Mouse (Mus musculus) heart, embryonic 12.5 days (tissue): Measurements from ENCODE around the gene Slco1c1. TPM values are rescaled to one million over a fixed set of nuclear protein-coding genes. Genes with fewer than 3 reads are reported as not detected.
A peak's percentile ranks its signal among the peaks of the same experiment; 100 is the strongest.

Source experiments
- ATAC-seq: fragments of 200-750 bp; cut with Nextera tagmentation; 2 replicates; pipeline ENCODE4 v1.8.0; 2017; ENCODE audit warnings: moderate TSS enrichment, moderate library complexity; ENCODE audit not compliant: insufficient number of reproducible peaks, low FRiP score
- H3K27ac ChIP-seq: fragments of 300-500 bp; sonication (generic); 2 replicates; pipeline ENCODE4 v1.5.1; 2016; ENCODE audit warnings: mild to moderate bottlenecking, moderate library complexity; ENCODE audit not compliant: poor library complexity, severe bottlenecking
- H3K27me3 ChIP-seq: fragments of 300-500 bp; sonication (generic); replicated peaks from 2 replicates; pipeline ENCODE4 v1.6.1; 2016; ENCODE audit warnings: mild to moderate bottlenecking, moderate library complexity
- H3K36me3 ChIP-seq: fragments of 300-500 bp; sonication (generic); 2 replicates; pipeline ENCODE4 v1.6.1; 2016; ENCODE audit warnings: mild to moderate bottlenecking, moderate library complexity
- H3K4me1 ChIP-seq: fragments of 300-500 bp; sonication (generic); replicated peaks from 2 replicates; pipeline ENCODE4 v1.6.1; 2016; ENCODE audit warnings: mild to moderate bottlenecking
- H3K4me2 ChIP-seq: fragments of 300-500 bp; sonication (generic); 2 replicates; pipeline ENCODE4 v1.6.1; 2016; ENCODE audit warnings: mild to moderate bottlenecking, moderate library complexity
- H3K4me3 ChIP-seq: fragments of 300-500 bp; sonication (generic); 2 replicates; pipeline ENCODE4 v1.5.1; 2016; ENCODE audit warnings: mild to moderate bottlenecking
- H3K9ac ChIP-seq: fragments of 300-500 bp; sonication (generic); 2 replicates; pipeline ENCODE4 v1.6.1; 2016; ENCODE audit warnings: mild to moderate bottlenecking, moderate library complexity
- H3K9me3 ChIP-seq: fragments of 300-500 bp; sonication (generic); replicated peaks from 2 replicates; pipeline ENCODE4 v1.6.1; 2016; ENCODE audit warnings: mild to moderate bottlenecking, moderate library complexity
- WGBS: fragments of 180-500 bp; shearing (Covaris S2); methylation state at CpG from one replicate; pipeline ENCODE4 v1.1.7; 2016; 5-methylcytosine and 5-hydroxymethylcytosine counted together
- polyA plus RNA-seq: library from polyadenylated mRNA; unstranded; fragments of >200 nt; fragmentation: Nextera tagmentation; extraction: Ambion mirVana; gene quantifications from 2 replicates; pipeline ENCODE4 v1.2.1, GENCODE M21; 2016

Gene Slco1c1
- polyA plus RNA-seq, 1 experiment from 2014 or later: 0.13 TPM

GRCm38 (mm10) chr6:141530865-141531264, 6.7 kb downstream of the Slco1c1 start:
- 74% methylated on average over 6 of the region's 6 CpGs for WGBS
- no peaks in the 10 kb centered on the region for H3K4me1 ChIP-seq
- H3K9me3 ChIP-seq: no peaks in the 10 kb centered on the region
- H3K27ac ChIP-seq: no peak overlapping the region
- H3K4me3 ChIP-seq: no peak overlapping the region
- H3K27me3 ChIP-seq: no peaks in the 10 kb centered on the region
- H3K9ac ChIP-seq: no peak overlapping the region
- no peak overlapping the region for H3K4me2 ChIP-seq
- ATAC-seq: no peak
- no peaks in the 10 kb centered on the region for H3K36me3 ChIP-seq

DNA sequence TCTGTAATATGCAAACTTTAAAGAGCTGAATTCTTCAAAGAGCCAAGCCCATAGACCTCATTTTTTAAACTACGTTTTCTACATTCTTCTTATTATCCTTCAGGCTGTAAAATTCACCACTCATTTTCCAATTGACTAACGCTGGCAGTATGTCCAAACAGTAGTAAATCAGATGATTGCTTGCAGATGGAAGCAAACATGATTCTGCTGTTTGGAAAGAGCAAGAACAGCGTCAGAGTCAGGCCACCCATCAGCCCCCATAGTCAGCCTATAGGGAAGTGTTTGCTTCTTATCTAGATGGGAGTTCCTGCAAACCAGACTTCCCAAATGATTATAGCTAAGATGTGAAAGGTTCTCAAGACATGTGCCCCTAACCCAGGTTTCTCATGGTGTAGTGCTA, 13.1 kb downstream of the Slco1c1 start:
- WGBS: 62% methylated on average over 3 of the region's 3 CpGs
- H3K36me3 ChIP-seq: no peaks in the 10 kb centered on the region
- H3K27me3 ChIP-seq: no peaks in the 10 kb centered on the region
- peaks cover 13% of the 10 kb centered on the region for H3K4me1 ChIP-seq
- no peaks in the 10 kb centered on the region for H3K9me3 ChIP-seq
- no peak for ATAC-seq
- H3K9ac ChIP-seq: no peak overlapping the region
- no peak overlapping the region for H3K4me2 ChIP-seq
- H3K4me3 ChIP-seq: no peak overlapping the region
- H3K27ac ChIP-seq: no peak overlapping the region

GRCm38 (mm10) chr6:141541136-141541535, 17.0 kb downstream of the Slco1c1 start:
- Histone ChIP-seq H3K27me3 (no peaks in the 10 kb centered on the region), H3K9me3 (no peaks in the 10 kb centered on the region), H3K4me2 (no peak overlapping the region), H3K36me3 (no peaks in the 10 kb centered on the region), H3K27ac (peak overlapping the region; percentile 40; the same call in 1 of the 2 replicates), H3K9ac (no peak overlapping the region), H3K4me1 (peaks cover 14% of the 10 kb centered on the region), H3K4me3 (no peak overlapping the region)
- WGBS: 24% methylated on average over 1 of the region's 1 CpGs
- peak; percentile 61; the same call in 1 of the 2 replicates for ATAC-seq

DNA sequence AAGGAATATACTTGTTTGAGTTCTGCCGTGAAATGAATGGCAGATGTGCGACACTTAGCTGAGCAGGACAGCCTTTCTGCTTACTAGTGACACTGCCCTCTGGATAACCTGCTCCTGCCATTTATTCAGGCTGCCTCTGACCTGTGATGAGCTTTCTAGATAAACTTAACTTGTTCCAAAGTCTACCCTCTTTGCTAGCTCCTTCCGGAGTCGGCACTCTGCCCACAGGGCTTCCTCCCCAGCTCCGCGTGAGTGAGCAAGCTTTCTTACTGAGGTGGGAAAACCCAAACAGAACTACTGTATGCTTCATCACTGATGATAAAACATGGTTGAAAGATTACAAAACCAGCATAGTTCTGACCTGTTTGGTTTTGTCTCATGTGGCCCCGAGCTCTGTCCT, 19.2 kb downstream of the Slco1c1 start:
- Histone ChIP-seq H3K27me3 (no peaks in the 10 kb centered on the region), H3K4me2 (no peak overlapping the region), H3K9ac (no peak overlapping the region), H3K27ac (no peak overlapping the region), H3K36me3 (no peaks in the 10 kb centered on the region), H3K9me3 (no peaks in the 10 kb centered on the region), H3K4me3 (no peak overlapping the region), H3K4me1 (peaks cover 14% of the 10 kb centered on the region)
- 79% methylated on average over 7 of the region's 7 CpGs for WGBS
- ATAC-seq: no peak

GRCm38 (mm10) chr6:141558118-141558517, 34.0 kb downstream of the Slco1c1 start:
- H3K27ac ChIP-seq: no peak overlapping the region
- H3K27me3 ChIP-seq: no peaks in the 10 kb centered on the region
- H3K9ac ChIP-seq: no peak overlapping the region
- ATAC-seq: no peak
- no peaks in the 10 kb centered on the region for H3K9me3 ChIP-seq
- no peak overlapping the region for H3K4me2 ChIP-seq
- no peaks in the 10 kb centered on the region for H3K4me1 ChIP-seq
- 89% methylated on average over 1 of the region's 1 CpGs for WGBS
- no peak overlapping the region for H3K4me3 ChIP-seq
- H3K36me3 ChIP-seq: no peaks in the 10 kb centered on the region

DNA sequence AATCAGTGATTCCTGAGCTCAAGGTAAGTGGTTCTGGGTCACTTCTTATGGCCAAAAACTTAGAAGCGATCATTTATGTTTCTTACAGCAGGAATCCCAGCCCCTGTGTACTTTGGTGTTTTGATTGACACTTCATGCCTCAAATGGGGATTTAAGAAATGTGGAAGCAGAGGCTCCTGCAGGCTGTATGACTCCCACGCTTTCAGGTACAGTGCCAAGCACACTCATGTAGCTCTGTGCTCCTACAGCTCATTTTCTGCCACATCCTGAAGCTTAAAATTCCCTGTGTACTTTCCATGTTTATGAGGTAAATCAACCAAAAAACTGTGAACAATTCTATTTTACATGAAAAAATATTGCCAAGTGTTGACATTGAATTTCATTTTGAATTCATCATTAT, 43.2 kb downstream of the Slco1c1 start:
- 75% methylated on average over 2 of the region's 2 CpGs for WGBS

GRCm38 (mm10) chr6:141567852-141568558, 43.8 kb downstream of the Slco1c1 start:
- no peak overlapping the region for H3K9ac ChIP-seq
- no peak overlapping the region for H3K27ac ChIP-seq
- H3K27me3 ChIP-seq: no peaks in the 10 kb centered on the region
- no peak overlapping the region for H3K4me2 ChIP-seq
- no peak for ATAC-seq
- H3K4me3 ChIP-seq: no peak overlapping the region
- no peaks in the 10 kb centered on the region for H3K36me3 ChIP-seq
- H3K9me3 ChIP-seq: no peaks in the 10 kb centered on the region
- 74% methylated on average over 10 of the region's 10 CpGs for WGBS
- no peaks in the 10 kb centered on the region for H3K4me1 ChIP-seq

More for the DNA sequence above, 43.2 kb downstream of the Slco1c1 start:
- no peak overlapping the region for H3K4me3 ChIP-seq
- no peaks in the 10 kb centered on the region for H3K9me3 ChIP-seq
- H3K9ac ChIP-seq: no peak overlapping the region
- H3K27me3 ChIP-seq: no peaks in the 10 kb centered on the region
- H3K4me1 ChIP-seq: no peaks in the 10 kb centered on the region
- ATAC-seq: no peak
- no peaks in the 10 kb centered on the region for H3K36me3 ChIP-seq
- no peak overlapping the region for H3K4me2 ChIP-seq
- no peak overlapping the region for H3K27ac ChIP-seq

DNA sequence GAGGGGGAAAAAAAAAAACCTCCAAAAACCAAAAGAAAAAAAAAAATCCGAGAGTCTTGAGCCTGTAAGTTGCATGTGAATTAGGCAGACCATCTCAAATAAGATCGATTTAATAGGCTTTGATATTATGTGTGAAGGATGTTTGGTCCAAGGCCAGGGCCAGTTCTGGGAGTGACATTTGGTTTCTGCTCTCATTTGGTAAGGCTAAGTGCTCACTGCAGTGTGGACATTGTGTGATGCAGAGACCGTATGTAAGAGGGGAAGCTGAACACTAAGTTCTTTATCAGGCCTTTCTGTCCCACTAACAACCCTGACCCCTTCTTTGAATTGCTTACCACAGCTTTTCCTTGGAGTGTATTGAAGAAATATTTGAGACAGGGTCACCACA, 44.4 kb downstream of the Slco1c1 start:
- no peak for ATAC-seq
- Histone ChIP-seq H3K4me3 (no peak overlapping the region), H3K27ac (no peak overlapping the region), H3K4me1 (no peaks in the 10 kb centered on the region), H3K4me2 (no peak overlapping the region), H3K9me3 (no peaks in the 10 kb centered on the region), H3K9ac (no peak overlapping the region), H3K36me3 (no peaks in the 10 kb centered on the region), H3K27me3 (no peaks in the 10 kb centered on the region)
- 65% methylated on average over 3 of the region's 3 CpGs for WGBS

GRCm38 (mm10) chr6:141576646-141577200, 52.6 kb downstream of the Slco1c1 start:
- ATAC-seq: no peak
- H3K9me3 ChIP-seq: no peaks in the 10 kb centered on the region
- no peaks in the 10 kb centered on the region for H3K27me3 ChIP-seq
- H3K4me3 ChIP-seq: no peak overlapping the region
- H3K36me3 ChIP-seq: no peaks in the 10 kb centered on the region
- H3K9ac ChIP-seq: no peak overlapping the region
- no peak overlapping the region for H3K4me2 ChIP-seq
- H3K27ac ChIP-seq: no peak overlapping the region
- 37% methylated on average over 3 of the region's 3 CpGs for WGBS
- no peaks in the 10 kb centered on the region for H3K4me1 ChIP-seq

DNA sequence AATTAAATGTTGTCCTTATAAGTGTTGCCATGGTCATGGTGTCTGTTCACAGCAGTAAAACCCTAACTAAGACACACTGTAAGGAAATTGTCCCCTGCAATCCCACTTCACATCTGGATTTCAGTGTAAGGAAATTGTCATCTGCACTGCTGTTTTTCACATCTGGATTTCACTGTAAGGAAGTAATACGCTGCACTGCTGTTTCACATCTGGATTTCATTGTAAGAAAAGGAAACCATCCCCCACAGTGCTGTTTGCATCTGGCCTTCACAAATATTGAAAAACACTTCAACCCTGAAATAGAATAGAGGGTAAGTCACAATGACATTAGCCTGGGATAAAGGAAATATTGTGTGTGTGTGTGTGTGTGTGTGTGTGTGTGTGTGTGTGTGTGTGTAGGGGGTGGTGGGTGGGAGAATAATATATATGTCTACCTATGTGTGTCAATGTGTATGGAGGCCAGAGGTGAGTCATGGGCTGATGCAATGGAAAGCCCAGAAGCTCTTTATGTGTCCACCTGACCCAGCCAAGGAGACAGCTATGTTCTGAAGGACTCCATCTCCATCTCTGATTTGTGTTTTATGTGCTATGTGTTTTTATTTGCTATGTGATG, 60.7 kb downstream of the Slco1c1 start:
- H3K27ac ChIP-seq: no peak overlapping the region
- no peak overlapping the region for H3K9ac ChIP-seq
- no peaks in the 10 kb centered on the region for H3K36me3 ChIP-seq
- H3K27me3 ChIP-seq: no peaks in the 10 kb centered on the region
- H3K4me2 ChIP-seq: no peak overlapping the region
- no peaks in the 10 kb centered on the region for H3K9me3 ChIP-seq
- WGBS: 83% methylated on average over 1 of the region's 1 CpGs
- no peak overlapping the region for H3K4me3 ChIP-seq
- no peak for ATAC-seq
- H3K4me1 ChIP-seq: no peaks in the 10 kb centered on the region

- Histone ChIP-seq H3K27ac (no peak overlapping the region), H3K9me3 (no peaks in the 10 kb centered on the region), H3K27me3 (no peaks in the 10 kb centered on the region), H3K4me3 (no peak overlapping the region), H3K9ac (no peak overlapping the region), H3K4me2 (no peak overlapping the region), H3K36me3 (no peaks in the 10 kb centered on the region), H3K4me1 (no peaks in the 10 kb centered on the region)
- ATAC-seq: no peak
- 36% methylated on average over 1 of the region's 1 CpGs for WGBS
These were observed 65.8 kb downstream of the Slco1c1 start for GRCm38 (mm10) chr6:141590002-141590401.
